Mouse (Mus musculus) CH12F3 (cell line): ENCODE data around the gene Ncapd3.

ENCODE experiments used
- in situ Hi-C: fragments of 300-500 bp; cut with MboI; formaldehyde crosslinking; loops from 2 replicates; pipeline ENCODE4 v1.14.3; 2020; ENCODE audit warnings: low sequenced_read_pairs

The Ncapd3 gene

DNA sequence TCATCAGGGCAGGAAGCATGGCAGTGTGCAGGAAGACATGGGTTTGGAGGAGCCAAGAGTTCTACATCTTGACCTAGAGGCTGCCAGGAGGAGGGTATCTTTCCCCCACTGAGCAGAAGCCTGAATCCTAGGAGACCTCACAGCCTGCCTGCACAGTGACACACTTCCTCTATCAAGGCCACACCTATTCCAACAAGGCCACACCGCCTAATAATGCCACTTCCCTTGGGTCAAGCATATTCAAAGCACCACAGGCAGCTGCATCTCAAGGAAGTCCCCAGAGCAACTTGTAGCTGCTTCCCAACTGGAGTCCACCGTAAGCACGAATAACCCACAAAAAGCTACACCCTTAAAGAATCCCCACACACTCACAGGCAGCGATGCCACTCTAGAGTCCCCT, 92.1 kb downstream of the Ncapd3 start:
- in situ Hi-C loops, result no loop called here

DNA sequence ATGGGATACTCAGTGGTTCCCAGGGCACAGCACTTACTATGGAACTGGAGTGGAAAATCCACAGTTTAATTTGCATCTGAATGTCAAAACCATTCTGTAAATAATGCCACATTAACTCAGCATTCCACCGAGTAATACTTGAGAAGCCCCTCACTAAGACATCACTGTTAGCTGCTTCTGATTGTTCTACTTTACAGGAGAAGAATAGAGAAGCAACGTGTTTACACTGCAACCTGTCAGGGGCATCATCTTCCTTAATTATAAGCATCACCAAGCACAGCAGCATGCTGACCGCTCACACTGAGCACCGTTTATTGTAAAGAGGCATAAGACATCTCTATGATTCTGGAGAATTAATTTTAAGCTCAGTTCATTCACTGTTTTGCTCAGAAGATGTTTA, 93.0 kb downstream of the Ncapd3 start:
- in situ Hi-C loops, result no loop called here

DNA sequence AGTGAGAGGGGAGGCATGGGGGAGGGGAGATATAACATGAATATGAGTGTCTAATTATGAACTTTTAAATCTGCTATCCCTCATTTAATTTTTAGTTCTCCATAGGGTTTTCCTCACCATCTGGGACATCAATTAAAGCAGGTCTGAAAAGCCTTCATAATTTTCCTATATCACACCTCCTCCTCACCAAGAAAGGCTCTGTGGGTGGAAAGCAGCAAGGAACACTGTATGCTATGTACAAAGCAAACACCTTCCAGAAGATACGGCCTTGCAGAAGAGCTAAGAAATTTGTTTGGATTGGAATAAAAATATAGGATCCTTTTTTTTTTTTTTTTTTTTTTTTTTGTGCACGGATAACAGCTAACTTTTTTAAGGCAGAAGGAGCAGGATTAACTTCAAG, 94.0 kb downstream of the Ncapd3 start:
- in situ Hi-C loops, result no loop called here

DNA sequence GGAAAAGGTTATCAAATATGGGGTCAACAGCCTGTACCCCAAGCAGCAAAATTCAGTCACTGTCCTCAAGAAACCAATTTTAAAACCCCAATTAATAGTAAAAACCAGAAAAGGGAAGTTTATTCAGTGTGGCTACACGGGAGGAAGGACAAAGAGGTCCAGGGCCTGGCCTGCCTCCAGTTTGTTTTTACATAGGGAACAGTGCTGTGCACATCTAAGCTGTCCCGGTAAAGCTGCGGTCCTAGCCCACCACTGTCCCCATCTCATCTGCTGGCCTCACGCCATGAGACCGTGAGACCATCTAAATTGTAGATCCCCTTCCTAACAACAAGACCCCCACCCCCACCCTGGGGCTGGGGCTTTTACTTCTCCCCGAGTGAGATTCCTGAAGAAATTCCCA, 95.5 kb downstream of the Ncapd3 start:
- in situ Hi-C loops, result no loop called here

DNA sequence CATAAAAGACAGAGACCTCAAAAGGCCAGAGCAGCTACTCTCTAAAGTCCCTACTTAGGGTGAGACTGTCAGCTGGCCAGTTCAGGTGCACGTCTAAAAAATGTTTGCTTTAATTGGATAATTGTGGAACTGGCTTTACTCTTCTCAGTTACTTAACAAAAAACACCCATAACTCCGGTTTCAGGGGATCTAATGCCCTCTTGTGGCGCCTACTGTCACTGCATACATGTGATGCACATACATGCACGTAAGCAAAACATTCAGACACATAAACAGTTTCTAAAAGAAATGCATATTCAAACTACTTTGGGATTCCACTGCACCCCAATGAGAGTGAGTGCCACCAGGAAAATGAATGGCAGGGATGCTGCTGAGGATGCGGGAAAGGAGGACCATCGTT, 96.6 kb downstream of the Ncapd3 start:
- in situ Hi-C loops, result no loop called here

DNA sequence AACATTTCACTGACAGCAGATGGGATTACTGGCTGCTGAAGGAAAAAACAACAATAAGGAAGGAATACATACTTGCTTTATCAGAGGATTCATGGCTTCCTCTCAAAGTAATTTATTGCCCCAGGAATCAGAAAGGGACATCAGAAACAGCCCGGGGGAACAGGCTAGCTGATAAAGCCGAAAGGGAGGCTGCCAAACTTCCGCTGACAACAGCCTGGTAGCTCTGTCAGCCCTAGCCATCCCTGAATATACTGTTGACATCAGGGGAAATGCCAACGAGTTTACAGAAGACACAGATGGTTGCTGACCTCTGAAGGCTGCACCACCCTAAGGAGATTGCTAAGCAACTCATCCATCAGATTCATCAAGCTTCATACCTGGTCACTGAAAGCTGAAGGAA, 98.7 kb downstream of the Ncapd3 start:
- in situ Hi-C loops, result no loop called here

DNA sequence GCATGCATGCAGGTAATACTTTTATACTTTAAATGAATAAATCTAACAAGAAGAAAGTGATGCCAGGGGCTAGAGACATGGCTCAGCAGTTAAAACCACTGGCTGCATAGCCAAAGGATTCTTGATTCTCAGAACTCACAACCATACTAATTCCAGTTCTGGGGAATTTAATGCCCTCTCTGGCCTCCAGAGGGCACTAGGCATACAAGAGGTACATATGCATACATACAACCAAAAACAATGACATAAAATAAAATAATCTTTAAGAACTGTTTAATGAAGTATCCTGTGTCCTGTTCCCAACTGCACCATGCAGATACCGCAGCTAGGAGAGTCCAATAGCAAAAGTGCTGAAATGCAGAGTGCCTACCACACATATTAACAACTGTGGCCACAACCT, 104.4 kb downstream of the Ncapd3 start:
- in situ Hi-C loops, result no loop called here

DNA sequence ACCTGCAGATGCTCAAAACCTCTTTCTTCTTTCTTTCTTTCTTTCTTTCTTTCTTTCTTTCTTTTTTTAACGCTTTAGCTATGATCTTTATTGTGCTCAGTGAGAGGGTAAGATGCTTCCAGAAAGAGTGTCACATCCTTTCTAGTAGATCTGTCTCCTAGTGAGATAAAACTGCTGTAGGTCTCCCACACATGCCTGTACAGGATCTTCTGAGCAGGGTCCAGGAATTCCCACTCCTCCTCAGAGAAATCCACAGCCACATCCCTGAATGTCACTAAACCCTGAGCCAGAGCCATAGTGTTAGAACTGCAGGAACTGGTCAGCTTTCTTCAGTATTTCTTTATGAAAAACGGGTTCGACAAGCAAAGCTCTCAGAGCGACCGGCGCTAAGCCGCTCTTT, 105.4 kb downstream of the Ncapd3 start:
- in situ Hi-C loops, result no loop called here

DNA sequence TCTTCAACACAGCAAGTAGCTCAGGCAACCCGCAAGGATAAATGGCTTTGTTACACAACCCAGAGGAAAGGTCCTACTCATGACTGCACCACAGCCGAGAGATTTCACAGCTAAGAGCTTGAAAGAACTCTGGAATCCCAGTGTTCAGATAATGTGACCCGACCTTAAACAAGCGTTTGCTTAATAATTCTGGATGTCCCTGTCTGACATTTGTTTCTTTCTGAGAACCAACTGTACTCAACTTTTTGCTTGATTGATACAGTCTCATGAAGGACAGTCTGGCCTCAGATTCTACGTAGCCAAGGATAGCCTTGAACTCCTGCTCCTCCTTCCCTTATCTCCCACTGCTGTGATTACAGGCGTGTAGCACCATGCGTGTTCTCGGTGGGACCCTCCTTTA, 106.7 kb downstream of the Ncapd3 start:
- in situ Hi-C loops, result no loop called here

DNA sequence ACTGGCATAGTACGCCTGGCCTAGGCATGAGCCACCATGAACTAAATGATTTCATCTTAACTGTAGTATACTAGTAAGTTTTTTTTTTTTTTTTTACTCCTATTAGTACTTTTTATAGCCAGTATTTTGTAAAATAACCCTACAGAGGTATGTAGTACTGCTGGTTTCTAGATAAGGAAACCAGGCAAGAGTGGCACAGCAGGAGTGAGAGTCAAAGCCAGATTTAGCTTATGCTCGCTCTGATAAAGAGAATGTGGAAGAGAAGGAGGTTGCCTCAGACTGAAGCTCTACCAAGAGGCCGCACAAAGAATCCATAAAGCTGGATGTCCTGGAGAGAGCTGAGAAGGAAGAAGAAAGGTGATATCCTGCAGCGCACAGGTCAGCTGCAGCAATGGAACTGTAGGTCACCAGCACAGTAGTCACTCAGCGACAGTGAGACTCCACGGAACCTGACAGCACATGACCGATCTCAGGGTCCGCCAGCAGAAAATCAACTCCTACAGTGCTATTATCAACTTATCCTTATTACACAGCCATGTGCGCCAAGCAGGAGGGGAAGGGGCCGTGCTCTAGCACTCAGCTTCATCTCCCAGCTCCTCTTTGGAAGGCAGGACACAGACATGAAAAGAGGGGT, 110.6 kb downstream of the Ncapd3 start:
- in situ Hi-C loops, result no loop called here

DNA sequence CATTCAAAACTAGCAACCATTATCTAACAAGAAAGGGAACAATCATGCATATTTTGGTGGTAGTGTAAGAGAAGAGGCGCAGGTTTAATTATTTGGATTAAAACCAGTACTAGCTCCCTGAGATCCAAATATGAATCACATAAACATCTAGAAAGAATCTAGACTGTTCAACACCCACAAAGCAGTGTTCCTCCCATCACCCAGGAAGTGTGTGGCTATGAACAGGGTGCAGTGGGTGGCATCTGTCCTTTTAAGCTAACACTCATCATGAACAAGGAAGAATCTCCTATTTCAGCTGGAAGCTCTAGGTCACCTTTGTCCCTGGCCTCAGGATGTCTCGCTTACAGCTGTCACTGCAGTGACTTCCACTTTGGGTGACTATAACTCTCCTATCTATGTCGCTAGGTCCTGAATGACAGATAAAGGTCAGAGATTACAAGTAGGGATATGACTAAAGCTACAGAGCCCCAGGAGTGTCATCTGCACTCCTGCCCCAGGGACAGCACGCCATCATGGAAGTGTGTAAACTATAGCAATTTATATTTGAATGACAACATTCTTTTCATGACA, 114.4 kb downstream of the Ncapd3 start:
- in situ Hi-C loops, result no loop called here
